Mouse (Mus musculus) forelimb bud, embryonic 11.5 days (tissue): ENCODE results near the gene Tbx15.
"Not testable (repeated sequence)": the region's sequence is repeated elsewhere in the genome, so short reads cannot be mapped to it uniquely, and the experiment has no call there.

Experiments
- DNase-seq: peaks from one replicate; pipeline ENCODE4 v3.0.0-alpha.2; 2012; ENCODE audit warnings: low read depth, low spot score

The Tbx15 gene

DNA sequence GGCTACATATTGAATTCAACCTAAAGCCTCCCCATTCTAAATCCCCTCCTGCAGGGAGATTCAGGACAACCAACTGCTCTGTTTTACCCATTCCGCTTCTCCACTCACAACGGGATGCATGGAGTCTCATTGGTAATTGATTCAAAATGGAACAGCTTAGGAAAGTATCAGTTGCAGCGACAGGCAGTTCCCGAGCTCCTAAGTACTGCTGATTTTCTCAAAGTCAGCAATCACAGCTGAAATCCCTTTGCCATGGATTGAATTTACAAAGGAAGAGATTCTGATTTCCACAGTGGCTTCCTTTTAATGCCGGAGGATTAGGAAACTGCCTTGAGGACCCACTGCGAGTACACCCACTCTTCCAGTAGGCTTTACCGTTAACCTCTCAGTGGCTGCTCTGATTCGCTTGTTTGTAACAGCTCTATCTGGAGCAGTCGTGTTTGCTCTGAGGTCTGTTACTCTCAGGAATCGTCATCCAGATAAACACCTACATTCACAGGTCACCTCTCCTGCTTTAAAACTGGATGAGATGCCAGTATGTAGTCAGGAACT lies 26.6 kb downstream of the Tbx15 start:
- DNase-seq, result no peak

GRCm38 (mm10) chr3:99277973-99278580 lies 37.9 kb downstream of the Tbx15 start:
- DNase-seq, result peak; percentile 65

DNA sequence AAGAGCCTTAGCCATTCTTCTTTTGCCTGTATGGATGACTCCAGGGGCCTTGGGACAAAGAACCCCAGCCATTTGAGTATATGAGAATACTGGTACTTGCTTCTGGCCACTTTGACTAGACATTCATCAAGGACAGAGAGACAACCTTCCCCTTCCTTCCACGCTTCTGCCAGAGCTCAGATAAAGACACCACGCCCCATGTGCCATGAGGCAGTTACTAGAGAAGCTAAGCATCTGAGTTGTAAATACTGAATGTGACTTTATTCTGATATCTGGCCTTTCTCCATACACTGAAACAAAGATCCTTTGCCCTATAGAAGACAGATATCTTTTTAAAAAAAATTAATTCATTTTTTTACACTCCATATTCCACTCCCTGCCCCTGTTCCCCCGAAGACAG lies 39.5 kb downstream of the Tbx15 start:
- DNase-seq, result no peak

GRCm38 (mm10) chr3:99281453-99281852 lies 41.3 kb downstream of the Tbx15 start:
- no peak for DNase-seq

DNA sequence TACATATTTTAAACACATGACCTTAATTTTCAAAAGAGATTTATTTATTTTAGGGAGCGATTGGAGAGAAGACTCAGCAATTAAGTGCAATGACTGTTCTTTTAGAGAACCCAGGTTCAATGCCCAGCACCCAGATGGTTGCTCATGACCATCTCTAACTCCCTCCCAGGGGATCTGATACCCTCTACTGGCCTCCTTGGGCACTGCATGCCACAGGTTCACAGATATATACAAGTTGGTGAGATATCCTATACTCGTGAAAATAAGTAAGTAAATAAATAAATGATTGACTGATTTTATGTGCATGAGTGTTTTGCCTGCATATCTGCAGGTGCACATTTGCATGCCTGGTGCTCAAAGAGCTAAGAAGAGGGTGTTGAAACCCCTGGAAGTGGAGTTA lies 48.1 kb downstream of the Tbx15 start:
- DNase-seq, result no peak

- DNase-seq, result no peak
Observed at GRCm38 (mm10) chr3:99290064-99290702, 50.0 kb downstream of the Tbx15 start.

DNA sequence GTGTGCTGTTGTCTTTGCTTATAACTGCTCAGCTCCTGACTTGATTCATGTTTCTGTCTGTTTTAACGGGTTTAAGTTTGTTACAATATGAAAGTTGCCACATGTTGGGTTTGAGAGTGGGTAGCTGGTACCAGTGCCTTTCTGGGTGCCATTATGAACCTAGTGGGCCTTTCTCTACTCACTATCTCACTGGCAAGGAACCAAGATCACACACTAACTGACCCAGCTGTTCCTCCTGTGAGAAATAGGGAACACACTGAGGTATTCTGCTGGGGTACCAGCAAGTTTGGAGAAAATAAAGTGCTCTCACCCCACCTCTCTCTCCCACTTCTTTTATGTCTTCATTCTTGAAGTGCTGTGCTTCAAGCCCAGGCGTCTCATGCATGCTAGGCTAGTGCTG lies 50.7 kb downstream of the Tbx15 start:
- DNase-seq, result no peak

DNA sequence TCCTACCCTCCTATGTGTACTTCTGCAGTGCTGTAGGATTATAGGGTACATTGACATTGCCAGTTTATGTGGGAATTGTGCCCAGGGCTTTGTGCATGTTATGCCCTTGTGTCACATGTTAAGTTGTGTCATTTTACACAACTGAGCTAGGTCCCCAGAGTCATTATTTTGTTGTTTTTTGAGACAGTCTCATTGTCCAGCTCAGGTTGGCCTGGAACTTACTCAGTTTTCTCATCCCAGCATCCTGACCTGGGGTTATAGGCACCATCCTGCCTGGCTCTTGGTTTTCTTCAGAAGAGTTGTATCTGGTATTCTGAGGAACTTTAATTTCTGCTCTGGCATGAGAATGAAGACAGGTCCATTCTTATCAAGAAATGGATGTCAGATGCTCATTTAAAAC lies 51.2 kb downstream of the Tbx15 start:
- no peak for DNase-seq

DNA sequence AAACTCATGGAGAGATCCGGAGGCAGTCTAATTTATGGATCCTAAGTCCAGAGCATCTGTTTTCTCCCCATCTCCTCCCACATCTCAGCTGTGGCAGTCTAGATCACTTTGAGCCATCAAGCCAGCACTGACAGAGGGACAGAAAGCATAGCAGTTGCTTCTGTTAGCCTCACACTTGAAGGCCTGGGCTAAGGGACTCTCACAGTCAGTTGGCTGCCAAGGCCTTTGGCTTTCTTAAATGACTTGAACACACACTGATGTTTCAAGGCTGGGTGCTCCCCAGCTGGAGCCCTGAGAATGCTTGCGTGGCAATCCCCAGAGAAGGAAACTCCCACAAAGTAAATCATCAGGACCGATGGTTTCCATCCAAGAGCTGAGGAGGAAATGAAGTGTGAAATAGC lies 52.4 kb downstream of the Tbx15 start:
- DNase-seq, result no peak

GRCm38 (mm10) chr3:99294209-99294608 lies 54.0 kb downstream of the Tbx15 start:
- not testable (repeated sequence) for DNase-seq

GRCm38 (mm10) chr3:99295301-99295700 lies 55.1 kb downstream of the Tbx15 start:
- no peak for DNase-seq

- no peak for DNase-seq
Observed at GRCm38 (mm10) chr3:99296186-99296585, 56.0 kb downstream of the Tbx15 start.

GRCm38 (mm10) chr3:99300846-99301245 lies 60.7 kb downstream of the Tbx15 start:
- DNase-seq, result no peak

DNA sequence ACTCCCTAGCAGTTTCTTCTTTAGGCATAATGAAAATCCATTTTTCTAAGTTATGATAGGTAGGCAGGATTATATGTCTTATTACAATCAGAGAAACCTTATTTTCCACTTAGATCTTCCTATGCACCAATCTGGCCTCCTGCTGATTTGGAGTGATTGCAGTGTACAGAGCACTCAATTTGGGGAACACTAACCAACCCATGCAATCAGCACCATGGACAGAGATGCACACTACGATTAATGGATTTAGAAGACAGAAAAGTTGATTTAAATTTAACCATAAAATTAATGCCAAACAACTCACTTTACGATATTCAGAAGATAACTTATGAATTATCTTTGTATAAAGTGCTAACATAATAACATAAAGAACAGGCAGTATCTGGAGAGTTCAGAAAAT lies 70.7 kb downstream of the Tbx15 start:
- DNase-seq, result peak; percentile 48

- DNase-seq, result peak; percentile 86
Observed at GRCm38 (mm10) chr3:99311943-99312635, 71.9 kb downstream of the Tbx15 start.

DNA sequence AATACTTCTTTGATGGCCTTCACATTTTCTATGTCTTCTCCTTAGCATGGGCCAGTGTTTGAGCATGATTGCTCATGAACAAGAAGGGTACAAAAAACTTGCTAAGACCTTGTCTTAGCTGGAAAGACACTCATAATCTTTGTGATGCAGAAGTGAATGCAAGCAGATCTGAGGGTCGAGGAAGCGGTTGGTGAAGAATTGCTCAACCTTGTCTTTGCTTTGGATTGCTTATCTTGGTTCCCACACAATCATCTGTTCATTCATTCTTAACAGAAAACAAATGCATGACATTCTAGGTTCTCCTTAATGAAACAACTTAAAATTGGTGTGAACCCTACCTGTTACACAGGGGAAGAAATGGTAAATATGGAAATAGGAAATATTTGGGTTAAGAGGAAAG lies 82.2 kb downstream of the Tbx15 start:
- no peak for DNase-seq

- no peak for DNase-seq
Observed at GRCm38 (mm10) chr3:99329316-99329715, 89.1 kb downstream of the Tbx15 start.

GRCm38 (mm10) chr3:99331086-99331485 lies 90.9 kb downstream of the Tbx15 start:
- no peak for DNase-seq

DNA sequence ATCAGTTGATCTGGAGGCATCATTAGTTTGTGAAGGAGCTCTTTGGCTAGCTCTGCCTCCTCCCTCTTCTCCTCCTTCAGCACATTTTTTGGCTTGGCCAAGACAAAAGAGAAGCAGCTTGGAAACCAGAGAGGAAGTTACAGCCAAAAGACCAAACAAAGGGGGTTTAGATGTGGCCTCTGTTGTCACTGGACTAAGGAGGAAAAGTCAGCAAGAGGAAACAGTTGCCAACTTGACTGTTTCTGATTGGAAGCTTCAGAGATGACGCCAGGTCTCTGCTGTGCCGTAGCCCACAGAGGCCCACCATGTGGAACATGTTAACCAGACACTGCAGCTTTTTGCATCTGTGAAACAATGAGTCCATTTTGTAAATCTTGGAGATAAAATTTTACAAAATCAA lies 96.7 kb downstream of the Tbx15 start:
- DNase-seq, result no peak

GRCm38 (mm10) chr3:99338756-99339155 lies 98.6 kb downstream of the Tbx15 start:
- no peak for DNase-seq

DNA sequence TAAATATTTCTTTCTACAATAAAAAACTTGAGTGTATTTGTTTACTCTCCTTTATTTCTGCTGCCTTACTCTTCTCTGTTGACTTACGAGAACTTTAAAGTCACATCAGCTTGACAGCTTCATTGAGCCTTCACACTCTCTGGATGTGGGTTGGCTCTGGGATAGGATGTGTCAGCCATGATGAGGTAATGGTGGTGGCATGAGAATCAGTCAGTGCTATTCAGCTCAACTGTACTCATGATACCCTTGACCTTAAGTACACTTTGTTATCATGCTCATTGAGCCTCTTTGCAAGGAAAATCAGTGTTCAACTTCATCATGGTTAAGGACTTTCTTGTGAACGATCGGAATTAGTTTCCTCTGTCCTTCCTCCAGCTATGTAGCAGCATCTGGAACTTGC lies 99.8 kb downstream of the Tbx15 start:
- no peak for DNase-seq

- no peak for DNase-seq
Observed at GRCm38 (mm10) chr3:99379616-99380250, 139.6 kb downstream of the Tbx15 start.
